Mouse (Mus musculus) erythroid progenitor cell, adult 5-6 weeks (primary cell): Measurements from ENCODE around the gene Mrpl51. TPM values are rescaled to one million over a fixed set of nuclear protein-coding genes. Genes with fewer than 3 reads are reported as not detected.
A peak's percentile ranks its signal among the peaks of the same experiment; 100 is the strongest.

Experiments used
- ATAC-seq: replicated peaks from 2 replicates; pipeline ENCODE4 v1.8.0; 2016; ENCODE audit warnings: moderate number of reproducible peaks, mild to moderate bottlenecking, moderate TSS enrichment, inconsistent platforms; ENCODE audit not compliant: poor library complexity, low FRiP score, severe bottlenecking
- total RNA-seq, 2 experiments: library from RNA; stranded (forward) in 1 of 2; stranded (reverse) in 1 of 2; fragments of 150-400 nt in 1 of 2; fragments of 186-747, 209-891 nt in 1 of 2; gene quantifications; 2 replicates each; pipeline versions ENCODE4 v1.2.3 to v1.2.4; 2015 to 2017; ENCODE audit warnings: low replicate concordance in 2 of 2

The Mrpl51 gene
- total RNA-seq (2015; ENCODE audit: low replicate concordance) (63.3 and 85.8 TPM in 2 replicates), total RNA-seq (2017; ENCODE audit: low replicate concordance) (64.1 and 65.3 TPM in 2 replicates)

DNA sequence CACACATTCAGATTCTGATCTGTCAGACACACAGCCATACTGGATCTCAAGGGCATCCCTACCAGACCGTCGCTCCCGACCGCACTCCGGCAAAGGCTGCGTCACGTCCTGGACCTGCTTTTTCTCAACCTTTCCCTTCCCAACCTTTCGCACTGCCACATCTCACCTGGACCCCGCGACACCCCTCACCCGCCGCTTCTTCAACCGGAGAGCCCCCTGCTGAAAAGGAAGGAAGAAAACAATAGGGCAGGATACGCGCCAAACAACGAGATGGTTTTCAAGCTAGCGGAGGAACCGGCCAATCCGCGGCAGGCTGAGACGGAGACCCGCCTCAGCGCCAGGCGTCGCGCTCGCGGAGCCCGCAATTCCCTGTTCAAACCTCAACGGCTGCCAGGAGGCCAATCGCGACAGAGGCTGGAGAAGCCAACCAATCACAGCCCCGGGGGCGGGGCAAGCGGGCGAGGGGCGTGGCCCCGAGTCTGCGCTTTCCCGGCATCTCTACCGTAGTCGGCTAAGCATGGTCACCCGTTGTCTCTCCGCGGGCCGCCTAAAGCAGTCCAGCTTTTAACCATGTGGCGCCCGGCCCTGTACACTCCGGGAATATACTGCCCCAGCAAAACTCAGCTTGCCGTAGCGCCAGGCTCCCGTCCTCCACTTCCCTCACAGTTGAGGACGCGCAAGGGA lies at the start of gene Mrpl51, which contains the start of gene Ncapd2:
TSS of gene Mrpl51 (plus strand) at position 470 of the 684 bp plus-strand sequence.
TSS of gene Ncapd2 (minus strand) at position 370 of the 684 bp plus-strand sequence.
- peak; percentile 91 for ATAC-seq

DNA sequence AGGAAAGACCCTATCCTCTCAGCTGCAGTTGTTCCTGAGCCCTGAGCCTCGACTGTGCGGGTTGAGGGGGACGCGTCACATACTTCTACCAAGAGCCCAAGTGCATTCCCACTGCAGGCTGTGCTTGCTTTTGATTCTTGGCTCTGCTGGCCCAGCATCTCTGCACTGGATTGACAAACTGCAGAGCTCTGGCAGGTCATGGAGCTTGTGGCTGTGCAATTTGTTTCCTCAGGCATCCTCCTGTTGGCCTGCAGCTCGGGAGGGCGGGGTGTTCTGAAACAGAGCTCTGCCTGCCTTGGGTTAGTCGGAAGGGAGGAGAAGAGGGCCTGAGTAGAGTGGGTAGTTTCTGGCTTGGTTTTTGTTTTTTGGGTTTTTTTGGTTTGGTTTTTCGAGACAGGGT lies 49.2 kb upstream of the Mrpl51 start:
- ATAC-seq, result no peak

DNA sequence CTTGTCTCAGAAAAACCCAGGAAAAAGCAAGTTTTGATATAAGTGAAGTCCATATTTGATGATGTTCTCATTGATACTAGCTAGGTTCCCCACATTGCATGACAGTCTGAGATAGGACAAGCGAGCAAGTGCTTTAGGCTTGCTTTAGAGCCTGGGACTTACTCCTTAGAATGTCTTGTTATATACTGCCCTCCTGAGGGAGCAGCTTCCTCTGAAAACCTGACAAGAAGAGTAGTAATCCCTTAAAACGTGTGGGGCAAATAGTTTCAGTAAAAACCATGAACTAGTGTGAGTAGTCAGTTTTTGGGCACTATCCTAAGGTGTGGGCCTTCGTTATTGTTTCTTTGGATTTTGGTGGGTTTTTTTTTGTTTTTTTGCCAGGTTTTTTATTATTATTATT lies 48.5 kb upstream of the Mrpl51 start:
- ATAC-seq, result no peak

DNA sequence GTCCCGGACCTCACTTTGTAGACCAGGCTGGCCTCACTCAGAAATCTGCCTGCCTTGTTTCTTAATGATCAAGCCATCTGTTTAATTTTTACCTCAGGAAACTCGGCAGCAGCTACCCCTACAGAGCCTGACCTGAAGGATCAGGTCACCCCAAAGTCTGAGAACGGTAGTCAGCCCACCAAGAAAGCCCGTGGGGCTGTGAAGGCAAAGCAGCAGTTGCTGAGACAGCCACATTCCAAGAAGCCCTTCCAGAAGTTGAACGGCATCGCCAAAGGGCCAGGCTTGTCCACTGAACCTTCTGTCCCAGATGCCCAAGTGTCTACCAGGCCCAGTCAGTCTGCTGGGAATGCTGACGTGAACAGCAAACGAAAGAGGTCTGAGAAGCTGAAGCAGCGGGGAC lies 47.7 kb upstream of the Mrpl51 start:
- ATAC-seq, result no peak

DNA sequence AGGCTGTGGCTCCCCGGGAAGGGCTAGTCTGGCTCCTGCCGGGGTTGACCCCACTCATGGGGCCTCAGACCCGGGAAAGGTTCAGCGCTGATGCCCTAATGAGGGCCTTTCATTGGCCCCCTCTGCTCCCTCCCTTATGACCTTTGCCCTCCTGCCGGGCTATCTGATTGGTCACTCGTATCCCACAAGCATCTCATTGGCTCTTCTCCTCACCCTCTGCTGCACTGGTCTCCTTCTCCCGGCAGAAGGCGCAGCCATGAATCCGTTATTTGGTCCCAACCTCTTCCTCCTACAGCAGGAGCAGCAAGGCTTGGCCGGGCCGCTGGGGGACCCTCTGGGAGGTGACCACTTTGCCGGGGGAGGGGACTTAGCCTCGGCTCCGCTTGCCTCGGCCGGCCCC lies 46.6 kb upstream of the Mrpl51 start, which contains the start of gene Iffo1:
TSS of gene Iffo1 (plus strand) at position 241 of the 400 bp plus-strand sequence.
- peak; percentile 94 for ATAC-seq

DNA sequence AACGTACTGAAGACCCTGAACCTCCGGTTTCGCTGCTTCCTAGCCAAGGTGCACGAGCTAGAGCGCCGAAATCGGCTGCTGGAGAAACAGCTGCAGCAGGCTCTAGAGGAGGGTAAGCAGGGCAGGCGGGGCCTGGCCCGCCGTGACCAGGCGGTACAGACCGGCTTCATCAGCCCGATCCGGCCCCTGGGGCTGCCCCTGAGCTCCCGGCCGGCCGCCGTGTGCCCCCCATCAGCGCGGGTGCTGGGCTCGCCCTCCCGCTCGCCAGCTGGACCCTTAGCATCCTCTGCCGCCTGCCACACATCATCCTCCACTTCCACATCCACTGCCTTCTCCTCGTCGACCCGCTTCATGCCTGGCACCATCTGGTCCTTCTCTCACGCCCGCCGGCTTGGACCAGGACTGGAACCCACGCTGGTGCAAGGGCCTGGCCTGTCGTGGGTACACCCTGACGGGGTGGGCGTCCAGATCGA lies 46.1 kb upstream of the Mrpl51 start:
- ATAC-seq, result peak; percentile 35

DNA sequence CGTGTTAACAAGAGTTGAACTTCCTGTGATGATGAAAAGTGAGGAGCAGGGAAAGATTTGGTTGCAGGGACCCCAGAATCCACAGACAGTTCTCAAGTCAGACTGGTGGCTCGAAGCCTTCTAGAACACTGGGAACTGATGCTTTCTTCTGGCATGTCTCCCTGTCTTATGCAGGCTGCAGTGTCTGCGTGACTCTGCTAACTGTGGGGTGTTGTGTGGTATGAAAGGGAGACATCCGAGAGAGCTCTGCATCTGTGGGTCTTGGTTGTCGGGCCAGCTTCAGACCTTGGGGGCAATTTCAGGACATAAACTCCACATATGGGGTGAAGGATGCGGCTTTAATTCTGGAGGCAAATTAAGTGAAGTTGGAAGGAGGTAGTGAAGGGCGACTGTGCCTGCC lies 45.5 kb upstream of the Mrpl51 start:
- no peak for ATAC-seq

DNA sequence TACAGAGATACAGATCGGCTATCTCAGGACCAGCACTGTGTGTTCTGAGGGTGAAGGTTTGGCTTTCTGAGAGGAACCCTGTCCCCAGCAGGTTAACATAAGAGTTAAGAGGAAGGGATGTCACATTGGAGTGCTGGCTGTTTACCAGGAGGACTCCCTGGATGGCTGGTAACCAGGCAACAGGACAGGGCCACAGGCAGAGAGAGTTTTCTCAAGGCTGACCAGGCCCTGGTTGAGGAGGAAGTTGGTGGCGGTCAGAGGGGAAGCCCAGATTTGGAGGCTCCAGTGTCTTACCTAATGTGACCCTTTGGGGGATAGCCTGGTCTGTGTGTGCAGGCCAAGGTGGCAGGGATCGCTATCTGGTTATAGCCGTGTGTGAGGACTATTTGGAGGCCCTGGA lies 44.8 kb upstream of the Mrpl51 start:
- no peak for ATAC-seq

DNA sequence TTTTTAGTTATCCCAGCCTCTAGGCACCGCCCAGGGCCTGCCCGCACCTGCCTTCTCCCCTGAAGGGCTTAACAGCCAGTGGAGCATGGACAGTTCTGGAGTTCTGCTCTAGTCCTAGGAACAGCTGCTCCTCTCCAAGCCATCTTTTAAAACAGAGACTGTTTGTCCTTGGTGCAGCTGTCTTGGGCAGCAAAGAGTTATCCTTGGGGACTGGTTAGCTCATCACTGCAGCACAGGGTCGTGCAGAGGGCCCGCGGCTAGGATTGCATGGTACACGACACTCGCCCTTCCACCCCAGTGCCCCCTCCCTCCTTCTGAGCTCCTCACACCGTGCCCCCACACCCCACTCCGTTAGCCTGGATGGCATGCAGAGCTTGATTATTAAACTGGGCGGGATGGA lies 44.3 kb upstream of the Mrpl51 start:
- ATAC-seq, result no peak

DNA sequence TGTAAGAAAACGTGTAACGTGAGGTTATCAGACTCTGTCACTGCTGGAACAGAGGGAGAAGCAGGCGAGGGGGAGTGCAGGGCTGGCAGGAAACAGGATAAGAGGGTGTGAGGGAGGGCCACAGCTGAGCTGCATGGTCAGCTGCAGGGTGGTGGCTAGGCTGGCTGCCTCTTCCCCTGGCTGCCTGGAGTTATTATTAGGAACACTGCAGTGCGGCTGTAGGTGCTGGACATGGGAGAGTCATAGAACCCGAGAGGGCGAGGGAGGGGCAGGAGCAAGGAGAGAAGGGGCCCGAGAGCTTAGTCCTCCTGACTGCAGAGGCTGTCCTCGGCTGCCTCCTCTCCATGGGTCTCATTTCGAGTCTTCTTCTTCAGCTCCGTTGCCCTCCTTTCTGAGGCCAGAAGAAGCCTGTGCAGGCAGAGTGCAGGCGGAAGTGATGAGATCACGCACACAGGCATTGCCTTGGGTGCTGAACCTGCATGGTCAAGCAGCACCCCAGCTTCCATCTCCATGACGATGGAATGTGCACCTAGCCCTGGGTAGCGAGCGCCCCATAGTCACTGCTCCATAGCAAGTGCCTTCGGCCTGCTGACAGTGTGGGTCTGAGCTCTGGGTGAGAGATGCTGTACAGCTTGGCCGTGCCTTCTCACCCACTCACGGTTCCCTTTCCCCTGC lies 43.2 kb upstream of the Mrpl51 start:
- ATAC-seq, result no peak

DNA sequence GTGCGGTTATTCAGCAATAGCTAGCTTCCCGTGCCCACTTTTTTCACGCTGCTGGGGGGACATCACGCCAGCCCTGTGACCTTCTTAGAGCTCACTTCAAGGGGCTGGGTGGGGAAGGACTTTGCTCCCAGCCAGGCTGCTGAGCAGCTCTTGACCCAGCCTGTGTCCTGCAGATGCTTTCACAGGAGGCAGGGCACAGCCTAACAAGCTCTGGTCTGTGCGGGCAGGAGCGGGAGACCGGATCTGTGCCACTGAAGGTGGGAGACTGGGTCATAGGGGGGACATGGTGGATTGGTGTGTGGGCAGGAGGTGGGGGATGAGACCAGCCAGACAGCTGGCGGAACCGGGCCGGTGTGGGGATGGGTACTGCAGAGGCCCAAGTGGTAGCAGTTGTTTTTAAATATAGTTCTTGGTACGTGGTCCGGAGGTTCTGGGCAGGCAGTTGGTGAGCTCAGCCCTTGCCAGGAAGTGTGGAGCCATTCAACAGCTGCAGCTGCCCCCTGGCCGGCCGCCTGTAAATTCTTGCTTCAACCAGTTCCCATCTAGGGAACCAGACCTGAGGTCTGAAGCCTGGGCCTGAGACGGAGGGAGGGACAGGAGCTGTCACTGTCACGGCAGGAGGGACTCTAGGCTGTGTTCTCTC lies 42.6 kb upstream of the Mrpl51 start:
- no peak for ATAC-seq

DNA sequence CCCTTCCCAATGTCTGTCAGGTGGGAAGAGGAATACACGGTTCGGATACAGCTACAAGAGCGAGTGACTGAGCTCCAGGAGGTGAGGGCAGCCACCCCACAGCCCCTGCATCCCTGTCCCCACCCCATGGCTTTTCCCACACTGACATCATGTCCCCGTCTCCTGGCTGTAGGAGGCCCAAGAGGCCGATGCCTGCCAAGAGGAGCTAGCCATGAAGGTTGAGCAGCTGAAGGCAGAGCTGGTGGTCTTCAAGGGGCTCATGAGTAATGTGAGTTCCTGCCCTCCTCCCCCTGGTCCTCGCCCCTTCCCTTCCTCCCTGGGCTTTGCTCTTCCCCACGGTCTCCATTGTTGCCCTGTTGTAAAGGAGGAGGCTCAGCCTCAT lies 42.0 kb upstream of the Mrpl51 start:
- no peak for ATAC-seq

DNA sequence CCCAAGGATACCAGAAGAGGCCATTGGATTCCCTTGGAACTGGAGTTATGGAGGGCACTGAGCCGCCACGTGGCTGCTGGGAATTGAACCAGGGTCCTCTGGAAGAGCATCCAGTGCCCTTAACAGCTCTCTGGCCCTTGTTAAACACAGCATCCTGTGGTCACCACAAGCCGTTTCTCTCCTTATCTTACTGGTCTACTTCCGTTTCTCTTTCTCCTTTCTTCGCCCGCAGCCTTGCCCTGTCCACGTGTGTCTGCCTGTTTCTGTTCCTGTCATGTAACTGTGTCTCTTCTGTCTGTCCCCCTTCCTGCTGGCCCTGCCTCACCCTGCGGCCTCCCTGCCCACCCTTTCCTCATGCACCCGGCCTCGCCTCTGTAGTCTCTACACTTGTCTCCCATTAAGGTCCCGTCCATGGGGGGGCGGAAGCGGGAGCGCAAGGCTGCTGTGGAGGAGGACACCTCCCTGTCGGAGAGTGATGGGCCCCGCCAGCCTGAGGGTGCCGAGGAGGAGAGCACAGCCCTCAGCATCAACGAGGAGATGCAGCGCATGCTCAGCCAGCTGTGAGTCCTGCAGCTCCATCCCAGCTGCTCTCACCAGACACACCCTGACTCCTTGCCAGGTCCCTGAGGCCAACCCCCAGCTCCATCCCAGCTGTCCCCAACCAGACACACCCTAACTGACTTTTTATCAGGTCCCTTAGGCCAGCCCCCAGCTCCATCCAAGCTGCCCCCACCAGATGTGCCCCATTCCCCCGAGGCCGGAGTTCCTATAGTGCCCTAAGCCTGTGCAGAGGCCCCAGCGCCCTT lies 39.2 kb upstream of the Mrpl51 start:
- ATAC-seq, result peak; percentile 43; the same call in 1 of the 2 replicates

DNA sequence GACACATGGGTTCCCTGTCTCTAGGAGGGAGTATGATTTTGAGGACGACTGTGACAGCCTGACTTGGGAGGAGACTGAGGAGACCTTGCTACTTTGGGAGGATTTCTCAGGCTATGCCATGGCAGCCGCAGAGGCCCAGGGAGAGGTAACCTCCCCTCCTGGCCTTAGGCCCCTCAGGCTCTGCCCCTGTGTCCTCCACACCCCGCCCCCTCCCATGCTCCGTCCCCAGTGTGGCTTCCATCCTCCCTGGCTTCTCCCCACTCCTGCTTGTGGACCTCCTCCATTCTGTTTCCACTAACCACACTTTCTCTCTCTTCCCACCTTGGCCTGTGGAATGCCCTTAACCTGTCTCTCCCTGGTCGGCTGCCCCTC lies 38.6 kb upstream of the Mrpl51 start:
- no peak for ATAC-seq

DNA sequence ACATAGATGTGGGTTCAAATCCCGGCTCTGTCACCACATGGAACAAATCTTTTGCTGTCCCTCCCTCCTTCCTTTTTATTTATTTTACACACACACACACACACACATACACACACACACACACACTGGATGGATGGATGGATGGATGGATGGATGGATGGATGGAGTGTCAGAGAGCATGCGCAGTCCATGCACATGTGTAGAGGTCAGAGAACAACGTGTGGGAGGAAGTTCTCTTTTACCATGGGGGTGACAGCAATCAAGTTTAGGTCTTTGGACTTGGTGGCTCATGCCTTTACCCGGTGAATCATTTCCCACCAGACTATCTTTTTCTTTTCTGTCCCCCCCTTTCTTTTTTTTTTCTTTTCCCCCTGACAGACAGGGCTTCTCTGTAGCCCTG lies 37.9 kb upstream of the Mrpl51 start:
- ATAC-seq, result no peak

DNA sequence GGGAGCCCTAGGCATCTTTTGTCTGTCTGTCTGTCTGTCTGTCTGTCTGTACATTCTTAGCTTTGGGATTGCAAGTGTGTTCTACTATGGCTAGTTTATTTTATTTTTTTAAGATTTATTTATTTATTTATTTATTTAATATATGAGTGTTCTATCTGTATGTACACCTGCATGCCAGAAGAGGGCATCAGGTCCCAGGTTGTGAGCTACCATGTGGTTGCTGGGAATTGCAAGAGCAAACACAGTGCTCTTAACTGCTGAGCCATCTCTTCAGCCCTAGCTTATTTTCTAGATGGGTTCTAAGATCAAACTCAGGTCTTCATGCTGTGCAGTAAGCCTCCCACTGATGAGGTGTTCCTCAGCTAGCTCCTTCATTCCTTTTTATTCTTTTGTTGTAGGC lies 37.1 kb upstream of the Mrpl51 start:
- no peak for ATAC-seq

DNA sequence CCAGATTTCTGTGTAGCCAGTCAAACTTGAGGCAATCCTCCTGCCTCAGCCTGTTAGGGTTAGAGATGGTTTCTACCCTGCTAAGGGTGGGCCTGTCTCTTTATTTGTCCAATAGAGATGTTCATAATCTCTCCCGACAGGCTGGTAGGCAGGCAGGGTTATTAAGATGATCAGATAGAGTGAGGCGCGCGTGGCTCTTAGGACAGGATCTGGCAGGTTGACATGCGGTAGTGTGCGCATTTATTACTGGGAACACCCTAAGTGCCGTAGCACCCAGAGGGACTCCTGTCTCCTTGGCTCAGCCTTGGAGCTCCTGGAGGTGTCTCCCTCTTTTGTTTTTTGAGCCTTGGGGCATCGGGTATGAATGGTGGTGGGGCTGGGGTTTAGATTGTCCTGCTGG lies 36.3 kb upstream of the Mrpl51 start:
- no peak for ATAC-seq

DNA sequence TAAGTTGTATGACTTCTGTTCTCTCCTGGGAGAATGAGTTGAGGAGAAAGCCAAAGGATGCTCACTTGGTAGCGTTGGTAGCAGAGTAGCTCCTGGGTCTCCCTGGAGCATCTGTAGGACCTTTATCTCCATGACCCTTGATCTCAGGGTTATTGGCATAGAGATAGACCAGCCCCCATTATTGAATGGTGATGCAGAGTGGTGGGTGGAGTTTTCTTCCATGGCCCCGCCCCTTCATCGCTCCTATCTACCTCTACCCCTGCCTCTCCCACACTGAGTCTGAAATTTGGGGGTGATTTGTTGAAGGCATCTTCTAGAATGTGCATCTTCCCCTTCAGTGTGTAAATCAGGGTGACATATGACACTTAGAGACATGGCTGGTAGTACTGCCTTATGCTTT lies 35.1 kb upstream of the Mrpl51 start:
- ATAC-seq, result no peak

DNA sequence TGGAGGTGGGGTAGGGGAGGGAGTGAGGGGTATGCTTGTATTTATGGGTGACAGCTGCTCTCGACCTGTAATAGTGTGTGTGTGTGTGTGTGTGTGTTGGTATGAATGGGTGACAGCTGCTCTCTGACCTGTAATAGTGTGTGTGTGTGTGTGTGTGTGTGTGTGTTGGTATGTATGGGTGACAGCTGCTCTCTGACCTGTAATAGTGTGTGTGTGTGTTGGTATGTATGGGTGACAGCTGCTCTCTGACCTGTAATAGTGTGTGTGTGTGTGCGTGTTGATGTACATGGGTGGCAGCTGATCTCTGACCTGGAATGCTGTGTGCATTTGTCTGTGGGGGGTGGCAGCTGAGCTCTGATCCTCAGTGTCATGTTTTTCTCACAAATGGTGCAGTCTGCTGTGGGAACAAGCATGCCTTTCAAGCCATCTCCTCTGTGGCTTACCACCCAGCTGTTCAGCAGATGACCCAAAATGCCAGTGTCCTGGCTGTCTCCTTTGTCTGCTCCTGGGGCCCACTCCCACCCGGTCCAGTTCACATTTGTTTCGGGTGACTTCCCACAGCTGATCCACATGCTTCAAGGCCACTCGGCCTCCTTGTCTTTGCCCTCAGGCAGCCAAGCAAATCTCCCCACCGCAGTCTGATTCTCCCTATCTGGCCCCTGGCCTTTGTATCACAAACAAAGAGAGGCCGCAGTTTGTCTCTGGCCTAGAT lies 34.5 kb upstream of the Mrpl51 start:
- ATAC-seq, result no peak
